Mouse (Mus musculus): ENCODE results near the gene Bhlhe23.
A peak's percentile ranks its signal among the peaks of the same experiment; 100 is the strongest.

The Bhlhe23 gene

GRCm38 (mm10) chr2:180776793-180777192 is at the start of gene Bhlhe23:
Gene Bhlhe23, minus strand, starts transcription at chr2:180776900.
- DNase-seq = no peak

- peak; percentile 71 for DNase-seq
These were observed 48.6 kb upstream of the Bhlhe23 start for GRCm38 (mm10) chr2:180825147-180825941.

GRCm38 (mm10) chr2:180824724-180825123 is 48.0 kb upstream of the Bhlhe23 start:
- peak; percentile 82 for DNase-seq

- peak; percentile 61 for DNase-seq
These were observed 47.4 kb upstream of the Bhlhe23 start for GRCm38 (mm10) chr2:180824061-180824460.

DNA sequence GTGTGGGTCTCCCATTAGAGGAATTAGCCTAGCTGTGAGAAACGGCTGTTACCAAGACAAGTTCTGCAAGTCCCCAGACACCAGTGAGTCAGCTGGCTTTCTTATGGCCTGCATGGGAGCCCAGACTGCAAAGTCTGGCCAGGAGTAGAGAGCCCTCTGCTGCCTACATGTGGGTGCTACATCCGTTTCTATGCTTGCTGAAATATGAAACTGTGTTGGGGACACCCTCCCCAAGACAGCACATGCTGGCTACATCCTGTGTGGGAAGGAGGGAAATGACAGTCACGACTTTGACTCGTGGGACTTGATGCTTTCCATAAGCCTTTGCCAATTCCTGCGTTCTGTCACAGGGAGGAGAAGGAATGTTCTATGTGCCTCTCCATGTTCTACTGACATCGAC is 45.8 kb upstream of the Bhlhe23 start:
- peak; percentile 82 for DNase-seq

- peak; percentile 67 for DNase-seq
These were observed 42.8 kb upstream of the Bhlhe23 start for GRCm38 (mm10) chr2:180819504-180819903.

- DNase-seq = peak; percentile 76
These were observed 39.9 kb upstream of the Bhlhe23 start for GRCm38 (mm10) chr2:180816440-180817065.

GRCm38 (mm10) chr2:180813982-180814568 is 37.4 kb upstream of the Bhlhe23 start:
- peak; percentile 94 for DNase-seq

- no peak for DNase-seq
These were observed 34.3 kb upstream of the Bhlhe23 start for GRCm38 (mm10) chr2:180811002-180811401.

GRCm38 (mm10) chr2:180809510-180809909 is 32.8 kb upstream of the Bhlhe23 start:
- DNase-seq = no peak

GRCm38 (mm10) chr2:180805966-180806365 is 29.3 kb upstream of the Bhlhe23 start:
- DNase-seq = peak; percentile 74

DNA sequence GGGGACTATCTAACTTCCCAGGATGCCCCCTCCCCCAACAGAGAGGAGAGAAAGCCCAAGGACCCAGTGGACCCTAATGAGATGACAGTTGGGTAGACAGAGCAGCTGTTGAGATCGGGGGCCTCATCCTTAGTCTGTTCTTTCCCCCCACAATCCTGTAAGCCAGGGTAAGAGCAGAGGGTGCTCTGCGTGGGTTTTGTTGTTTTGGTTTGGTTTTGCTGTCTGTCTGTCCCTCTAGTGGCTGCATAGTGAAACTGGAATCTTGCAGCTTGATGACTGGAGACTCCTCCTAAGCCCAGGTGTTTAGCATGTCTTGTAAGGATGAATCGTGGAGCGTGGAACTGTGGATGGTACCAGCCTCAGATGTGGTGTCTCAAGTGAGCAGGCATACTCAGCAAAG is 19.3 kb upstream of the Bhlhe23 start:
- DNase-seq = no peak

DNA sequence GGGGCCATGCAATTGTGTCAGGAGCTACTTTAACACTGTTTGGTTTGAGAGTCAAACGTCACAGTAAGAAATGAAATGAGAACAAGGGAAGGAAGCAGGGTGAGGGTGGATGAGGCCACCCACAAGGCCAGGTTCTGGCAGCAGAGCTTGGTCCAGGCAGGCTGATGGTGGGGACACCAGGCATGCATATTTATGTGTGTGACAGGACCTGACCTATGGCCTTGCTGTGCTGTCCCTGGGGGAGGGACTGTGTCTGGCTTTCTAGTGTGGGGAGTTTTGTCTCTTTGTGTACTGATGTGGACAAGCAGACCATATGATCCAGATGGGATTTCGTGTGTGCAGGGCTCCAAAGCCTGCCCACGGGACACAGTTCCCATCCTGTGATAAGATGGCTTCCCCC is 18.9 kb upstream of the Bhlhe23 start:
- DNase-seq = no peak

DNA sequence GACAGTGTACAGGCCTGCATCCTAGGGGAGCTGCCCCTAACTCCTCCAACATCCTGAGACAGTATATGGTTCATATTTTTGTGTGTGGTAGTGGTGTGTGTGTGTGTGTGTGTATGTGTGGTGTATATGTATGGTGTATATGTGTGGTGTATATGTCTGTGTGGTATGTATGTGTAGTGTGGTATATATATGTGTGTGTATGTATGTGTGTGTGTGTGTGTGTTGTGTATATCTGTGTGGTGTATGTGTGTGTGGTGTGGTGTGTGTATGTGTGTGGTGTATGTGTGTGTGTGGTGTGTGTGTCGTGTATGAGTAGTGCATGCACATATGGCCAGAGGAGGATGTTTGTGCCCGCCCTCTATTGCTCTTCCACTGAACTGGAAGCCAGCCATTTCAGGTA is 17.7 kb upstream of the Bhlhe23 start:
- DNase-seq = no peak

DNA sequence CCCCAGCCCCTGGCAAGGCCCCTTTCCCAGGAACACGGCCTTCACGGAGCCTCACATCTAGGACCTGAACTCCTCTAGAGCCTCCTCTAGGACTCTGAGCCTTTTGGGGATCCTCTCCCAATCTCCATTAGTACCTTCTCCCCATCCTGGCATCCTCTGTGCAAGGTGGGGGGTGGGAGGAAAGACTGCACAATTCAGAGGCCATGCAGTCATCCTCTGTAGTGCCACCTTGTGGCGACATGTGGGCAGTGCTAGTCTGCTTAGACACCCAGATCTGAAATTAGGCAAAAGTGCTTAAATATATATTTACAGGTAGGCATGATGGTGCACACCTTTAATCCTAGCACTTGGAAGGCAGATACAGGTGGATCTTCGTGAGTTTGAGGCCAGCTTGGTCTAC is 15.0 kb upstream of the Bhlhe23 start:
- peak; percentile 73 for DNase-seq

DNA sequence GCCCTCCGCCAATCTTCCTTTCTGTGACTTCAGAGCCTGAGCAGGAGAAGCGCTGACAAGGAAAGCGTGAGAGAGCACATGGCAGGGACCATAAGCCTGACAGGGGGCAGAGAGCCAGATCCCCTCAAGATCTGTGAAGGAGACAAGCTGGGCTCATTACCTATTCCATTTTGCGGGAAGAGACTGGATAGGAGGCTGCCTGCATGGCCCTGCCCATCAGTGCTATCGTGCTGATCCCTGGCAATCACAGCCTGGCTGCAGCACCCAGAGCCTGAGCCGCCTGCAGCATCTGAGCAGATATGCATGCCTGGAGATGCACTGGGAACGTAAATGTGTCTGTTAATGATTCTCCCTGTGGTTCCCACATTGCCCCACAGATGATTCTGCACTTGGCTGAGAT is 12.1 kb upstream of the Bhlhe23 start:
- peak; percentile 84 for DNase-seq

GRCm38 (mm10) chr2:180788386-180788785 is 11.7 kb upstream of the Bhlhe23 start:
- DNase-seq = peak; percentile 75

- no peak for DNase-seq
These were observed 11.0 kb upstream of the Bhlhe23 start for GRCm38 (mm10) chr2:180787566-180788232.

- DNase-seq = peak; percentile 64
These were observed 10.0 kb upstream of the Bhlhe23 start for GRCm38 (mm10) chr2:180786732-180787131.

DNA sequence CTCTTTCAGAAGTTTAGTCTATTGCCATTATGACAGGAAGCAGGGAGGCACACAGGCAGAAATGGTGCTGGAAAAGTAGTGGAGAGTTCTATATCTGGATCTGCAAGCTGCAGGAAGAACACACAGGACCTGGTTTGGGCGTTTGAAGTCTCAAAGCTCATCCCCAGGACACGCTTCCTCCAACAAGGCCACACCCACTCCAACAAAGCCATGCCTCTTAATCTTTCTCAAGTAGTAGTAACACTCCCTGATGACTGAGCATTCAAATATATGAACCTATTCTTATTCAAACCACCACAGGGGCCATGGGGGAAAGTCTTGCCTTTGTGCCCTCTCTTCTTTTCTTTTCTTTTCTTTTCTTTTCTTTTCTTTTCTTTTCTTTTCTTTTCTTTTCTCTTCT is 3.6 kb upstream of the Bhlhe23 start:
- DNase-seq = no peak

DNA sequence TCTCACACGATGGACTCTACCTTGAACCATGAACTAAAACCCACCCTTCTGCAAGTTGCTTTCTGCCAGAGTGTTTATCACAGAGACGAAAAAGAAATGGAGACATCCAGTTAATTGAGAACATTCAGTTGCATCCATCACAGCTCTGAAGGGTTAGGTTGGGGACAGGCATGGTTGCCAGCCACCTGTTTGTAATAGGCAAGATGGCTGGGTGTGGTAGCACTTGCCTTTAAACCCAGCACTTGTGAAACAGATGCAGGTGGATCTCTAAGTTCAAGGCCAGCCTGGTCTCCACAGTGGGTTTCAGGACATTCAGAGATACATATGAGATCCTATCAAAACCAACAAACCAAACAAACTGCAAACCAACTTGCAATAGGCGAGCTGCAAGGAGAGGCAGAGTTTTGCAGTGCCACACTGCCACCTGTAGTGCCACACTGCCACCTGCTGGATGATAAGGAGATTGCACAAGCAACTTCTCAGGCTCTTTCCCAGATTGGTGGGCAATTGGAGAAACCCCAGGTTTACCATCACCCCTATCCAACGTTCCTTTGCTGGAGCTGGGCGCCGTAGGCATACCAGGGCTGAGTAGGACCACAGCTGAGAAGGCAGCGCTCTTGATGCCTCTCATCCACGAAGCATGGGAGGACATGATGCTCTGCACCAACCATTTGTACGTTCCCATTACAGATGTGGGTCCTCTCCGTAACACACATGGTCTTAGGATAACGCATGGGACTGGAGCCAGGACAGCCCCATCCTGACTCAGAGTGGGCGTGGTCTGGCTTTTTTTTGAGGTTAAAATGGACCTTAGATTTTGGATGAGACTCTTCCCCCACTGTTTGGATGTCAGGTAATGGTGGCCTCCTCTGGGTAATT is 2.8 kb upstream of the Bhlhe23 start:
- no peak for DNase-seq

DNA sequence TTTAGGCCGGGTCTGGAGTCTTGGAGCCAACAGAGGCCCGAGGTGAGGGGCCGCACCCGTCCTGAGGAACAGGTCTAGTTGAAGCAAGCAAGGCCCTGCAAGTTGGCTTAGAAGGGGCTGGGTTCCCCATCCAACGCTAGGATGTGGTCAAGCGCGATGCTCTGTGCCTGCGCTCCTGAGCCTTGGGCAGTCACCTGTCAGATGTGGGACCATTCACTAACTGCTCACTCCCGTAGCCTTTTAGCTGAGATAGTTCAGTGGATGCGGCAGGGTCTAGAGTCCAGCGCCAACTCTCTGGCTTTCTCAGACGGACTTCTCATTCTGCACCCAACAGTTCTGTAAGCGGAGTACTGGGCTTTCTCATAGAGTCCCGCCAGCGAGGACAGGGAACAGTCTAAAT is 1.1 kb downstream of the Bhlhe23 start:
- DNase-seq = no peak
